Mouse (Mus musculus) E14TG2a.4 (cell line): Measurements from ENCODE around the gene Mpo.

Source experiments
- H3K27me3 ChIP-seq: 2 replicates; pipeline ENCODE4 v1.6.1; 2014; ENCODE audit warnings: low read length, control low read depth; ENCODE audit not compliant: insufficient read depth
- H3K36me3 ChIP-seq: 2 replicates; pipeline ENCODE4 v1.6.1; 2014; ENCODE audit warnings: low read length, control low read depth; ENCODE audit not compliant: insufficient read depth
- H3K4me1 ChIP-seq: replicated peaks from 2 replicates; pipeline ENCODE4 v1.6.1; 2014; ENCODE audit warnings: low read depth, low read length, control low read depth
- H3K4me3 ChIP-seq: replicated peaks from 2 replicates; pipeline ENCODE4 v1.5.1; 2014; ENCODE audit warnings: mild to moderate bottlenecking, low read length
- H3K9me3 ChIP-seq: 2 replicates; pipeline ENCODE4 v1.6.1; 2014; ENCODE audit warnings: low read length, control low read depth
- CTCF ChIP-seq: conservative IDR thresholded peaks from 2 replicates; pipeline ENCODE4 v1.5.1; 2014; ENCODE audit warnings: low read length
- NANOG ChIP-seq: IDR thresholded peaks from 2 replicates; pipeline ENCODE4 v1.6.1; 2014; ENCODE audit warnings: borderline replicate concordance, low read length, mixed read lengths
- POU5F1 ChIP-seq: IDR thresholded peaks from 2 replicates; pipeline ENCODE4 v1.6.1; 2014; ENCODE audit warnings: low read length, borderline replicate concordance

Gene Mpo

DNA sequence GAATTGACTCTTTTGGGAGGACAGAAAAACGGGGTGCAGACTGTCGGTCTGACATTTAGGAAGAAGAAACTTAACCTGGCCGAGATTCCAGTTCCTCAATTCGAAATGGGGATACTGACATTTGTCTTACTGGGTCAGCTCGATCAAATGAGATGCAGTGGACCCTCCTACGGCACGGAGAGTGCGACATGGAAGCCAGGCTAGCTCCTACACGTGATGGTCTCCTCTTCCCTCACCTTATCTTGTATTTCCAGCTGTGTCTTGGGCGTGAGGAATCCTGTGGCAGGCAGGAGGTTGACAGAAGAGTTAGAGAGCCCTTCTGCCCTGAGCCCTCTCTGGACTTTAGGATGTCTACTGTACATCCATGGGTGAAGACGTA is 43.3 kb upstream of the Mpo start:
- Histone ChIP-seq H3K9me3 (peaks cover 4% of the 10 kb centered on the region), H3K36me3 (peaks cover 8% of the 10 kb centered on the region), H3K27me3 (no peaks in the 10 kb centered on the region), H3K4me1 (peaks cover 67% of the 10 kb centered on the region), H3K4me3 (peak overlapping the region; percentile 67; the same call in 1 of the 2 replicates)
- TF ChIP-seq CTCF = no peak
- TF ChIP-seq NANOG = no peak
- TF ChIP-seq POU5F1 = no peak

- Histone ChIP-seq H3K9me3 (peaks cover 4% of the 10 kb centered on the region), H3K36me3 (peaks cover 3% of the 10 kb centered on the region; the same call in 1 of the 2 replicates), H3K27me3 (no peaks in the 10 kb centered on the region), H3K4me3 (no peak overlapping the region), H3K4me1 (peaks cover 70% of the 10 kb centered on the region)
- TF ChIP-seq CTCF (no peak), NANOG (no peak), POU5F1 (no peak)
Observed at GRCm38 (mm10) chr11:87750521-87750920, 42.9 kb upstream of the Mpo start.

DNA sequence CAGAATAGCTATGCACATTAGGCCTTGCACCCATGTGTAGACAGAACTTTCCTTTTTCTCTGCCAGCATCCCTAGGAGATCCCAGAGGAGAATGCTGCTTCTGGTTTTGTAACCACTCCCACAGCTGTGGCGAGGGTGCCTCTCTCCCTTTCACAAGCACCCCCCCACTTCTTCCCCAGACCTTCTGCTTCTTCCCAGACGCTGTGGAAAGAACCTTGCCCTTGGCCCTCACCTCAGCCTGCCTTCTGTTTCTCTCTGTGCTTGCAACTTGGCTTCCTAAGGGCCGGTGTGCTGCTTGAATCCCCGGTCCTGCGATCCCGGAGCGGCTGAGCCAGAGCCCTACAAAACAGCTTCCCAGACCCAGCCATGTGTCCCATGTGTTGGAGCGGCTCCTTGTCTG is 42.4 kb upstream of the Mpo start:
- H3K4me3 ChIP-seq = 0 out of 2 replicates have a peak overlapping the region, but pooled peaks have one; percentile 20
- peaks cover 4% of the 10 kb centered on the region for H3K9me3 ChIP-seq
- H3K27me3 ChIP-seq = no peaks in the 10 kb centered on the region
- H3K36me3 ChIP-seq = no peaks in the 10 kb centered on the region
- peaks cover 70% of the 10 kb centered on the region for H3K4me1 ChIP-seq
- TF ChIP-seq CTCF = no peak
- TF ChIP-seq POU5F1 = no peak
- TF ChIP-seq NANOG = no peak

GRCm38 (mm10) chr11:87751491-87751966 is 41.9 kb upstream of the Mpo start:
- Histone ChIP-seq H3K4me1 (peaks cover 75% of the 10 kb centered on the region), H3K4me3 (0 out of 2 replicates have a peak overlapping the region, but pooled peaks have one; percentile 20), H3K27me3 (no peaks in the 10 kb centered on the region), H3K9me3 (peaks cover 4% of the 10 kb centered on the region), H3K36me3 (no peaks in the 10 kb centered on the region)
- no peak for TF ChIP-seq NANOG
- TF ChIP-seq POU5F1 = no peak
- TF ChIP-seq CTCF = no peak

GRCm38 (mm10) chr11:87752307-87752706 is 41.1 kb upstream of the Mpo start:
- no peaks in the 10 kb centered on the region for H3K36me3 ChIP-seq
- peaks cover 83% of the 10 kb centered on the region for H3K4me1 ChIP-seq
- no peaks in the 10 kb centered on the region for H3K27me3 ChIP-seq
- peaks cover 4% of the 10 kb centered on the region for H3K9me3 ChIP-seq
- H3K4me3 ChIP-seq = no peak overlapping the region
- TF ChIP-seq CTCF (no peak), NANOG (no peak), POU5F1 (no peak)

DNA sequence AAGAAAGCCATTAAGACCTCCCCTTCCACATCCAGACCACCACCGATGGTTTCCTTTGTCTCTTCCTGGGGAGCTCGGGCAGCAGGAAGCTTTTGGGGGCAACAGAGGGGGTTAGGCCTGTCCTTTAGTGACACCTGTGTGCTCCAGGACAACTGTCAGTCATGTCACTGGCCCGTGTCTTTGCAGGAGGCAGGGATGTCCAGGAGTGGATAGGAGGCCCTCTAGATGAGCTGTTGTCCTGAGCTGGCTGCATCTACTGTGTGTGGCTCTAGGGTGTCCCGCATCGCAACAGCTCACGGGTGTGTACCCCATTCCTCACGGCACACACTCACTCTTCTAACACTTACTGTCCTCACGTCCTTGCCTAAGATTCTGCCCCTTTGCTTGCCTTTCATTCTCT is 40.1 kb upstream of the Mpo start:
- Histone ChIP-seq H3K27me3 (no peaks in the 10 kb centered on the region), H3K4me3 (no peak overlapping the region), H3K36me3 (no peaks in the 10 kb centered on the region), H3K9me3 (peaks cover 4% of the 10 kb centered on the region), H3K4me1 (peaks cover 77% of the 10 kb centered on the region)
- TF ChIP-seq POU5F1 = no peak

GRCm38 (mm10) chr11:87753891-87754501 is 39.4 kb upstream of the Mpo start:
- Histone ChIP-seq H3K27me3 (no peaks in the 10 kb centered on the region), H3K4me1 (peaks cover 70% of the 10 kb centered on the region), H3K9me3 (peaks cover 4% of the 10 kb centered on the region), H3K36me3 (no peaks in the 10 kb centered on the region), H3K4me3 (no peak overlapping the region)
- no peak for TF ChIP-seq CTCF

GRCm38 (mm10) chr11:87754603-87755002 is 38.8 kb upstream of the Mpo start:
- H3K27me3 ChIP-seq = no peaks in the 10 kb centered on the region
- peaks cover 4% of the 10 kb centered on the region for H3K9me3 ChIP-seq
- peaks cover 64% of the 10 kb centered on the region for H3K4me1 ChIP-seq
- no peaks in the 10 kb centered on the region for H3K36me3 ChIP-seq
- no peak overlapping the region for H3K4me3 ChIP-seq
- no peak for TF ChIP-seq CTCF

DNA sequence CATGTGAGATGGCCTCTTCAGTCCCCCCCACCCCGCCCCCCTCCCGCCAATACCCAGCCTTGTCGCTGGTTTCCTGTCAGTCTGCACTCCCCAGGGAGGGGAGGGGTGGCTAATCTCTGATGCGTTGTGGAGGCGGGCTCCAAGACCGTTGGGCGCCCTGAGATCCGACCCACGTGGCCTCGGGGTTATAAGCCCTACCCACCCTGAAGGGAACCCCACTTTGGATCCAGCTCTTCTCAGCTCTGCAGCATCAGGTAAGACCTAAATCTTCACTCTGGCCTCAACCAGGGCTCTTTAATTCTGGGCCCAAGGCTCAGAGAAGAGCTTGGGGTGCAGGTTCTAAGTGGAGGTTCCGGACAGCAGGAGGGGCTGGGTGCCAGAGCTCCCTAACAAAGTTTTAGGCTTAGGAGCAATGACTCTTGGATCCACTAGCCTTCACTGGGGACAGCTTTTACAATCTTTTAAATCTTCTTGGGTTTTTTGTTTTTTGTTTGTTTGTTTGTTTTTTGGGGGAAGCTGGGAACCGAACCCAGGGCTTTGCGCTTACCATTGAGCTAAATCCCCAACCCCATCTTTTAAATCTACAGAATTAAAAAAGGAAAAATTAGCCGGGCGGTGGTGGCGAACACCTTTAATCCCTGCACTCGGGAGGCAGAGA is 37.9 kb upstream of the Mpo start:
- H3K4me1 ChIP-seq = peaks cover 63% of the 10 kb centered on the region
- peaks cover 4% of the 10 kb centered on the region for H3K9me3 ChIP-seq
- no peak for TF ChIP-seq CTCF
- H3K27me3 ChIP-seq = peaks cover 7% of the 10 kb centered on the region
- H3K4me3 ChIP-seq = peak overlapping the region; percentile 76
- no peaks in the 10 kb centered on the region for H3K36me3 ChIP-seq

- Histone ChIP-seq H3K9me3 (peaks cover 4% of the 10 kb centered on the region), H3K4me1 (peaks cover 59% of the 10 kb centered on the region), H3K4me3 (peak overlapping the region; percentile 76), H3K36me3 (no peaks in the 10 kb centered on the region), H3K27me3 (peaks cover 16% of the 10 kb centered on the region)
- TF ChIP-seq POU5F1 (no peak), NANOG (no peak), CTCF (no peak)
Observed at GRCm38 (mm10) chr11:87756251-87756820, 37.0 kb upstream of the Mpo start.
